Mouse (Mus musculus) spleen, adult 2 months (tissue): ENCODE data around the gene Tspo2.

ENCODE experiments used
- CTCF ChIP-seq: fragments of 200-500 bp; IDR thresholded peaks from 2 replicates; pipeline ENCODE4 v1.5.1; 2011; ENCODE audit warnings: mild to moderate bottlenecking, inconsistent platforms; ENCODE audit not compliant: insufficient read depth, insufficient read length, insufficient replicate concordance; ENCODE audit errors: extremely low read depth
- POLR2A ChIP-seq: fragments of 200-500 bp; IDR thresholded peaks from 2 replicates; pipeline ENCODE4 v1.6.1; 2011; ENCODE audit warnings: low read depth, low read length, inconsistent platforms

GRCm38 (mm10) chr17:48426991-48427750 lies 24.2 kb downstream of the Tspo2 start:
- TF ChIP-seq CTCF: no peak
- TF ChIP-seq POLR2A: no peak
